Mouse (Mus musculus) spleen, postnatal 10 days (tissue): ENCODE measurements around the gene Cap1.
"Not testable (repeated sequence)": the region's sequence is repeated elsewhere in the genome, so short reads cannot be mapped to it uniquely, and the experiment has no call there.

Source experiments
- DNase-seq, 2 experiments: peaks; one replicate each; pipeline ENCODE4 v3.0.0; 2021 to 2022; ENCODE audit warnings: low spot score in 2 of 2

The Cap1 gene

DNA sequence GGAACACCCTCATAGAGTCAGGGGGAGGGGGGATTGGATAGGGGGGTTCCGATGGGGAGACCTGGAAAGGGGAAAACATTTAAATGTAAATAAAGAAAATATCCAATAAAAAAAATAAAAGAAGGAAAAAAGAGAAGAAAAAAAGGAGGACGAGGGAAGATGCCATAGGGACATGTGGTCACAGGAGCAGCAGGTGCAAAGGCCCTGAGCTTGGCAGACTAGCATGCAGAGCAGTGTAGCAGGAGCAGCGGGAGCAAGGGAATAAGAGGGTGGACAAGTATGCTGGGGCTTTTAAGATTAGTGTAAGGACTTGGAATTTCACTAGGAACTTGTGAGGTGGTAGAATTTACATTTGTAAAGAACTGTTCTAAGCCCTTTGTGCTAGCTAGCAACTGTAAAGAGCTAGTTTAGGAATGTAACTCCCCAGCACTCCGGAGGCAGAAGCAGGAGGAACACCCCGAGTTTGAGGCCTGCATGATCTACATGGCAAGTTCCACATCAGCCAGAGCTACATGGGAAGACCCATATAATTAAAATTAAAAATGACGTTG, 48.6 kb downstream of the Cap1 start:
- no peak for DNase-seq

DNA sequence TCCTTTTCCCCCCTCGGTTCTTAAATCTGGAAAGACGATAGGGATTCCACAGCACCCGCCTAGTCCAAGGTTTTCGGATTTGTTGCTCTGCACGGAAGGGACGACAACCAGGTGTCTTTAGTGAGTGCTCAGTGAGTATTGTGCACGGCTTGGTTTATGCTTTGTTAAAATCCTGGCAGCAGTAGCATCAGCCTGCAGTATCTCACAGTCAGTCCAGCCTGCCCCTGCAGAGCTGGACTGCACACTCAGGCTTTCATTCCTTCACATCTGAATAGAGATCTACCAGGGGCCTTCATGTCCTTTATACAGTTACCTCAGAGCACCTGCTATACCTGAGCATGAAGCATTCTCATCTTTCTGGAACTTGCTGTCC, 49.5 kb downstream of the Cap1 start:
- DNase-seq, result no peak

DNA sequence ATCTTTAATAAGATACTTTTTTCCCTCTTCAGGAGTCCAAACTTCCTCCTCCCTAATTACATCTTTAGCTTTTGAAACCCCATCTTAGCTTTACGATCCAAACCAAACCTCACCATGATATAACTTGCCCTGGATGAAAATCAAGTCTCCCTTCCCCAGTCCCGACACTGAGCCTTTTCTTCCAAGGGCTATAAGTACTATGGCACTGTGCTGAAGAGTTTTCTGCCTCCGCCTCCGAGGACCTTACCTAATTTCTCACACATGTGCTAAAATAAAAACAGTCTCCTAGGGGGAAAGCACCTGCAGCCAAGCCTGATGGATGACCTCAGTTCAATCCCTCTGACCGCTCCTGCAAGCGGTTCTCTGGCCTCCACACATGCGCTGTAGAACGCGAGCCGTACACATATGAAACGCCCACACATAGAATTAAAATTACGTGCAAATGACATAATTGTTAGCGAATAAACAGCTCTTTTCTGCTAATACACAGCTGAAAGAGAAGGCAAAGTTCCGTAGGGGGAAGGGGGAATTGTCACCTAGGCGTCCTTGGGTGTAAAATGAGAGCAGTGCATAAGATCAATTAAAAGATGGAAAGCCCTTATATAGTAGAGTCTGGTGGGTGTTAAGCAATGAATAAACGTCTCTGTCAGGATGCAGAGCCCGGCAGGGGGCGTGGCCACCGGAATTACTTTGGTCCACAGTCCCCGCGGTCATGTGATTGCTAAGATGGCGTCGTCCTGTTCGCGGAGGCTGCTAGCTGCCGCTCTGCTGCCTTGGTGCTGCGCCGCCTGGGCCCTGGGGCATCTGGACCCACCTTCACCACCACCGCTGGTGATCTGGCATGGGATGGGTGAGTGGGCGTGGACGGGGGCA, 50.1 kb downstream of the Cap1 start, which contains the start of gene Ppt1:
Gene Ppt1 (plus strand): TSS at position 713 of the 873 bp plus-strand sequence.
- peak; percentile 66 to 91 for DNase-seq

DNA sequence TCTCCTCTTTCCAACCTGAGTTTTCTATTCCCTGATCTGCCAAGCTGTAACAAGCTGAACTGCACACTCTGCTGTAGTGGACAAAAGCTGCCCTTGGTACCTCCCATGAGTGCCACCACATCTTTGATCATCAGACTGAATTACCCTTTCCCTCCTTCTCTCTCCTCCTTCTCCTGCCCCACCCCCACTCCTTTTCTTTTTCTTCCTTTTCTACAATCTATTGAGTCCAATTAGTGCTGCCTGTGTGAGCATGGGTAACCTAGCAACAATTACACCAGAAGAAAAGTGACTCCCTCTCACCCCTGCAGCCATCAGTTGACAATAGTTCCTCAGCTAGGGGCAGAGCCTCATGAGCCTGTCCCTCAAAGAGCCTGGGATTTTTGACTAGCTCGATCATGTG, 54.0 kb downstream of the Cap1 start:
- no peak for DNase-seq

DNA sequence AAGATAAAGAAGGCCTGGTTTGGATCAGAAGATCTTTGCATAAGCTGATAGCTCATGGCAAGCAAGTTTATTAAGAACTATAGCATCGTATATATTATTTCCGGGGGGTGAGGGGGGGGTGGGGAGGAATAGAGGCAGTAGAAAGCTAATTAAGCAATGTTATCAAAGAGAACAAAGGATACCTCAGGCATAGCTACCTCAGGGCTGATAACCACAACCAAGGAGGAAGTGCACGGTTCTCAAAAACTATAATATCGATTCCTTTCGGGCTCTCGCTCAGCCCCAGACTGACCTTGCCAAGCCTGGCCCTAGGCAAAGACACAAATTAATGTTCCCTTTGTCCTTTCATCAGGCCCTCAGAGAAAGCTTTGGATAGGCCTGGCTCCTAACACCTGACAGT, 56.5 kb downstream of the Cap1 start:
- DNase-seq, result no peak

DNA sequence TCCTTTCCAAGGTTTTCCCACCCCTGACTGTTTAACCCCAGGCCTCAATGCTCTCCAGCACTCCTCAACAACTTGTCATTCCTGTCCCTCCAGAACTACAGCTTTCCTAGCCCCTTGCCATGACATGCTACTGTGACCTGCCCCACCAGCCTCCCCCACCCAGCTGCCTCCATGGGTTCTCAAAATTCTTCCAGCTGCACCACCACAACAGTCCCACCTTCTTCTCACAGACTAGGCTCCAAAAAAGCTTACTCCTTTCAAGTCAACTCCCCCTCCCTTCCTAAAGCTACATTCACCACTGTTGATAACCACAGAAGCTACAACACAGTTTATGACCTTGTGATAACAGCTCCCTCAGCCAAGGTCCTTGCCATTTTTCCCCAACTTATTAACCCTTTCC, 58.2 kb downstream of the Cap1 start:
- no peak for DNase-seq

DNA sequence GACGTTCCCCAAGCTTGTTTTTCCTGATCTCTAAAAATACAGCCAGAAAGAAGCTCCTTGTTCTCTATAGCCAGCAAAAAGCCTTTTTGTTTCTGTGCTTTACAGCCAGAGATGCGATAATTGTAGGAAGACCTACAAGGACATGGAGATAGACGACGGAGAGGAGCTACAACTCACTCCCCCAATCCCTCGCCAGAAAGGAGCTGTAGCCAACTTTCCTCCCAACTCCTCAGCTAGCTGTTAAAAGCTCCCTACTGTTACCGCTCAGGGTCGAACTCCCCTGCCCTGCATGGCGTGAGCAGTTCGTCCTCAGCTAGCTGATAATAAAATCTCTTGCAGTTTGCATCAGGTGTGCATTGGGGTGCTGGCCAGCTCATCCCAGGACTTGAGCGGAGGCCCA, 64.9 kb downstream of the Cap1 start:
- DNase-seq, result not testable (repeated sequence)

DNA sequence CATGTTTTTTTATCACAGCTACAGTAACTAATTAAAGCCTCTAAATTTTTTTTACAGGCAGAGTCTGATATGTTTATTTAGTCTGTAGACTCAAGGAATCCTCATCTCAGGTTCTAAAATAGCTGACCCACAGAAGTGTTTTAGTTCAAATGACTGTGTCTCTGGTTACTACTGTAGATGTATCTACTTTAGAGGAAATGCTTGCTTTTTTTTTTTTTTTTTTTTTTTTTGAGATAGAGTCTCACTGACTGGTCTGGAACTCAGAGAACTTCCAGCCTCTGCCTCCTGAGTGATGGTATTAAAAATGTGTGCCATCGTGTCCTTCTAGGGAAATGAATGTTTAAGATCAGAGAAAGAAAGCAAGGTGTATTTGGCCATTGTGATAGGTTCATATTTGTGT, 69.7 kb downstream of the Cap1 start:
- no peak for DNase-seq

DNA sequence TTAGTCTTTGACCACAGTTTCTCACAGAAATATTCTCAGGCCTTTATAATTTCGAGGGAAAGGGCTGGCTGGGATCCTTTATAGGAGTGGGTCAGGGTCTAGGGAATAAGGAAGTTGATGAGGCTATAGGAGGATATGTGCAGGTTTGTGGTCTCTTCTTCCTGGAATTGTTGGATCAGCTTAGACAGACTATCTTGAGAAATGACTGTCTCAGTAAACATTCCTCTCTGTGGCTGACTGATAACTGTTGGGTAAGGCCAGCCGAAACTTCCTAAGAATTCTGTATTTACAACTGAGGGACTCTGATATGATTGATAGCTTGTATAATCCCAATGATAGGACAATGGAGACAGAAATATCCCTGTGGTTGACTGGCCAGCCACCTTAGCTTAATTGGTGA, 74.0 kb downstream of the Cap1 start:
- DNase-seq, result no peak

DNA sequence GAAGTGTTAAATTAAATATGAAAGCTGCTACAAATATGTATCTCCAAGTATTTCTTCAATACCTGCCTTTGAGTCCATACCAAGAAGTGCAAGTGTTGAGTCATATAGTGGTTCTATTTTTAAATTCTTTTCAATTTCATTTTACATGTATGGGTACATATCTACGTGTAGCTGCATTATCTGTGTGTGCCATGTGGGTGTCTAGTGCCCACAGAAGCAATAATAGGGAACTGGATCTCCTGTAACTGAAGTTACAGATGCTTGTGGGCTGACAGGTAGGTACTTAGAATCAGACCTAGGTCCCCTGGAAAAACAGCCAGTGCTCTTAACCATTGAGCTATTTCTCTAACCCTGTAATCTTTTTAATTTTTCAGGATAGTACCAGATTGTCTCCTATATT, 74.7 kb downstream of the Cap1 start:
- DNase-seq, result no peak
